Mouse (Mus musculus) neural tube, postnatal 0 days (tissue): ENCODE data around the gene Snn. TPM values are rescaled to one million over a fixed set of nuclear protein-coding genes. Genes with fewer than 3 reads are reported as not detected.

ENCODE experiments used
- polyA plus RNA-seq: library from polyadenylated mRNA; unstranded; fragments of >200 nt; fragmentation: Nextera tagmentation; extraction: Ambion mirVana; gene quantifications from 2 replicates; pipeline ENCODE4 v1.2.1, GENCODE M21; 2015

The Snn gene
- polyA plus RNA-seq, result 85.9 and 103 TPM in 2 replicates

DNA sequence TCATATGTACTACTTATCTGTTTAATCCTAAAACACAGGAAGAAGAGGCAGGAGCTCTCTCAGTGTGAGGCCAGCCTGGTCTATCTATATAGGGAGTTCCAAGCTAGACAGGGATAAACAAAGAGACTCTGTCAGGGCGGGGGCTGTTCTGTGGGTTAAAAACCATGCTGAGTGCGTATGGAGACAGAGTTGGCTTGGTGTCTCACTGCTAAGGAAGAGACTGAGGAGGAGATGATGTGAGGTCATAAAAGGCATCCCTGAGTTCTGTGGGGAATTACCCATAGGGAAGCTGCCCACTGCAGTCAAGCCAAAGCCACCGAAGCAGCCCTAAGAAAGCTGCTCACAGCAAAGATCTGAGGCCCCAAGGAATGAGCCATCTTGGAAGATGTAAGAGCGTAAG, at the start of gene Snn:
Gene Snn, plus strand, starts transcription at position 301 of the 400 bp plus-strand sequence.

DNA sequence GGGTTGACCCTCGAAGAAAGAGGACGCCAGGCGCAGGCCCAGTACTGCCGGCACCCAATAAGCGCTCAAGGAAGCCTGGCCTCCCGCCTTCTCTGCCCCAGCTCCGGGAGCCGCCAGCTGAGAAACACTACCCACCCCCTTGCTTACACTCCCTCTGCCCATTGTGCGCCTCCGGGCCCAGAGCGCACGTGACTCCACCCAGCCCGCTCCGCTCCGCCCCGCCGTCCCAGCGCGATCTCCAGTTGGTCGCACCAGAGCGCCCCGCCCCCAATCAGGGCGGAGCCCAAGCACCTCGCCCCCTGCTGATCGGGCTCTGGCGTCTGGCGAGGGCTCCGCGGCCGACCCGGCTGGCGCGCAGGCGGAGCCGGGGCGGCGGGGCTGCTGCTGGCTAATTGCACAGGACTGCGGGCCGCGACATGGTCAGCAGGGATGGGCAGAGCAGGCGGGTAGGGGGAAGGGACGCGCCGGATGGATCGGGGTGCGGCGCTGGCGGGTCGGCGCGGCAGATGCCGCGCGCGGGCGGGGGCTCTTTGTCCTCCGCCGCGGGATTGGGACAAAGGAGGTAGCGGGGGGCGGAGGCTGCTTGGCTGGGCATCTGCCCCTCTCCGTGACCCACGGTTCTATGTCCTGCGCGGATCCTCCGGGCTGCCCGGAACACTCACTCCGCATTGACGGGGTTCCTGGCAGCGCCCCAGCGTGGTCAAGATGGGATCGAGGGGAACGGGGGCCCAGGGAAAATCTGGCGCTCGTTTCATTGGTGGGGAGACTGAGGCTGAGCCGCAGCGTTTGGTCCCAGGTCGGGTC, 5.5 kb downstream of the Snn start, which contains the start of gene Litaf:
Gene Litaf, minus strand, starts transcription at position 129 of the 804 bp plus-strand sequence.

Other genes starting within 250 kb of the Snn start
- gene Gm11172, start 248.0 kb upstream of the Snn start, polyA plus RNA-seq, result not detected in 2 replicates
- gene Rmi2, start 225.9 kb upstream of the Snn start, polyA plus RNA-seq, result 0.43 and 0.52 TPM in 2 replicates
- 27.9 and 30.6 TPM in 2 replicates for gene Litaf, start 5.2 kb downstream of the Snn start, polyA plus RNA-seq
- gene Txndc11, start 73.7 kb downstream of the Snn start, polyA plus RNA-seq, result 31.5 and 32.5 TPM in 2 replicates
- 35.2 and 41.1 TPM in 2 replicates for gene Zc3h7a, start 115.4 kb downstream of the Snn start, polyA plus RNA-seq
- 104 TPM in 2 replicates for gene Rsl1d1, start 142.4 kb downstream of the Snn start, polyA plus RNA-seq
- gene Gspt1, start 193.4 kb downstream of the Snn start, polyA plus RNA-seq, result 53.6 and 58.7 TPM in 2 replicates